Mouse (Mus musculus): ENCODE measurements at regions not wholly inside any gene's neighbourhood (a gene's known extent, or its start where the extent isn't known, plus 50 kb on each side); places are given as distances from the start of the nearest gene placed in this dataset.

- Histone ChIP-seq H3K9ac (no peak overlapping the region), H3K36me3 (no peaks in the 10 kb centered on the region), H3K27ac (no peak overlapping the region), H3K4me2 (no peak overlapping the region), H3K4me1 (0 out of 2 replicates have a peak, but pooled peaks cover 4% of the 10 kb centered on the region), H3K4me3 (no peak overlapping the region), H3K9me3 (no peaks in the 10 kb centered on the region), H3K27me3 (no peaks in the 10 kb centered on the region)
- WGBS = 49% methylated on average over 2 of the region's 2 CpGs
- no peak for ATAC-seq (ENCODE audit: insufficient number of reproducible peaks, low FRiP score, low TSS enrichment, low read depth)
Measured at GRCm38 (mm10) chr1:193577821-193578220, 207.7 kb upstream of the Camk1g start.

GRCm38 (mm10) chr1:193575986-193576713 is 206.1 kb upstream of the Camk1g start:
- Histone ChIP-seq H3K4me1 (0 out of 2 replicates have a peak, but pooled peaks cover 4% of the 10 kb centered on the region), H3K4me3 (no peak overlapping the region), H3K4me2 (no peak overlapping the region), H3K36me3 (no peaks in the 10 kb centered on the region), H3K9ac (no peak overlapping the region), H3K9me3 (no peaks in the 10 kb centered on the region), H3K27ac (no peak overlapping the region), H3K27me3 (no peaks in the 10 kb centered on the region)
- peak; percentile 69; the same call in 1 of the 2 replicates for ATAC-seq (ENCODE audit: insufficient number of reproducible peaks, low FRiP score, low TSS enrichment, low read depth)
- whole genome bisulfite sequencing = 9% methylated on average over 12 of the region's 12 CpGs

GRCm38 (mm10) chr1:193572827-193573226 is 202.7 kb upstream of the Camk1g start:
- Histone ChIP-seq H3K4me3 (no peak overlapping the region), H3K4me1 (peaks cover 7% of the 10 kb centered on the region), H3K9ac (no peak overlapping the region), H3K27ac (no peak overlapping the region), H3K36me3 (no peaks in the 10 kb centered on the region), H3K4me2 (no peak overlapping the region), H3K27me3 (no peaks in the 10 kb centered on the region), H3K9me3 (no peaks in the 10 kb centered on the region)
- ATAC-seq (ENCODE audit: insufficient number of reproducible peaks, low FRiP score, low TSS enrichment, low read depth) = no peak
- 79% methylated on average over 2 of the region's 2 CpGs for WGBS

GRCm38 (mm10) chr1:193572411-193572810 is 202.3 kb upstream of the Camk1g start:
- no peaks in the 10 kb centered on the region for H3K36me3 ChIP-seq
- 90% methylated on average over 3 of the region's 3 CpGs for WGBS
- no peaks in the 10 kb centered on the region for H3K9me3 ChIP-seq
- no peaks in the 10 kb centered on the region for H3K27me3 ChIP-seq
- peaks cover 7% of the 10 kb centered on the region for H3K4me1 ChIP-seq
- H3K4me3 ChIP-seq = no peak overlapping the region
- no peak overlapping the region for H3K9ac ChIP-seq
- ATAC-seq (ENCODE audit: insufficient number of reproducible peaks, low FRiP score, low TSS enrichment, low read depth) = no peak
- H3K27ac ChIP-seq = no peak overlapping the region
- H3K4me2 ChIP-seq = no peak overlapping the region

GRCm38 (mm10) chr1:193571088-193571487 is 201.0 kb upstream of the Camk1g start:
- Histone ChIP-seq H3K4me2 (no peak overlapping the region), H3K4me3 (no peak overlapping the region), H3K4me1 (peaks cover 7% of the 10 kb centered on the region), H3K9ac (no peak overlapping the region), H3K27me3 (no peaks in the 10 kb centered on the region), H3K36me3 (no peaks in the 10 kb centered on the region), H3K27ac (no peak overlapping the region), H3K9me3 (no peaks in the 10 kb centered on the region)
- ATAC-seq (ENCODE audit: insufficient number of reproducible peaks, low FRiP score, low TSS enrichment, low read depth) = no peak

- Histone ChIP-seq H3K27ac (peak overlapping the region; percentile 57), H3K4me1 (peaks cover 22% of the 10 kb centered on the region), H3K36me3 (no peaks in the 10 kb centered on the region), H3K27me3 (no peaks in the 10 kb centered on the region), H3K9ac (no peak overlapping the region), H3K4me3 (no peak overlapping the region), H3K9me3 (no peaks in the 10 kb centered on the region), H3K4me2 (no peak overlapping the region)
- WGBS = 24% methylated on average over 4 of the region's 4 CpGs
- no peak for ATAC-seq (ENCODE audit: insufficient number of reproducible peaks, low FRiP score, low TSS enrichment, low read depth)
Measured at GRCm38 (mm10) chr1:193568586-193569174, 198.6 kb upstream of the Camk1g start.

GRCm38 (mm10) chr1:193567217-193567616 is 197.1 kb upstream of the Camk1g start:
- Histone ChIP-seq H3K36me3 (no peaks in the 10 kb centered on the region), H3K9ac (no peak overlapping the region), H3K27ac (no peak overlapping the region), H3K4me1 (peaks cover 22% of the 10 kb centered on the region), H3K4me2 (no peak overlapping the region), H3K27me3 (no peaks in the 10 kb centered on the region), H3K4me3 (no peak overlapping the region), H3K9me3 (no peaks in the 10 kb centered on the region)
- WGBS = 60% methylated on average over 1 of the region's 1 CpGs
- no peak for ATAC-seq (ENCODE audit: insufficient number of reproducible peaks, low FRiP score, low TSS enrichment, low read depth)

- peak overlapping the region; percentile 72 for H3K27ac ChIP-seq
- WGBS = 37% methylated on average over 3 of the region's 3 CpGs
- no peaks in the 10 kb centered on the region for H3K27me3 ChIP-seq
- peak; percentile 72; the same call in 1 of the 2 replicates for ATAC-seq (ENCODE audit: insufficient number of reproducible peaks, low FRiP score, low TSS enrichment, low read depth)
- no peak overlapping the region for H3K9ac ChIP-seq
- no peaks in the 10 kb centered on the region for H3K9me3 ChIP-seq
- H3K4me2 ChIP-seq = no peak overlapping the region
- H3K4me3 ChIP-seq = no peak overlapping the region
- H3K36me3 ChIP-seq = no peaks in the 10 kb centered on the region
- peaks cover 22% of the 10 kb centered on the region for H3K4me1 ChIP-seq
Measured at GRCm38 (mm10) chr1:193564225-193564624, 194.1 kb upstream of the Camk1g start.

GRCm38 (mm10) chr1:193562242-193562641 is 192.1 kb upstream of the Camk1g start:
- WGBS = 73% methylated on average over 2 of the region's 2 CpGs
- no peak for ATAC-seq (ENCODE audit: insufficient number of reproducible peaks, low FRiP score, low TSS enrichment, low read depth)
- H3K4me2 ChIP-seq = no peak overlapping the region

GRCm38 (mm10) chr1:193558122-193558521 is 188.0 kb upstream of the Camk1g start:
- H3K4me3 ChIP-seq = no peak overlapping the region
- no peaks in the 10 kb centered on the region for H3K36me3 ChIP-seq
- H3K27me3 ChIP-seq = no peaks in the 10 kb centered on the region
- H3K4me2 ChIP-seq = no peak overlapping the region
- peak overlapping the region; percentile 11; the same call in 1 of the 2 replicates for H3K27ac ChIP-seq
- H3K9ac ChIP-seq = no peak overlapping the region
- no peak for ATAC-seq (ENCODE audit: insufficient number of reproducible peaks, low FRiP score, low TSS enrichment, low read depth)
- 22% methylated on average over 4 of the region's 4 CpGs for WGBS
- H3K4me1 ChIP-seq = 0 out of 2 replicates have a peak, but pooled peaks cover 3% of the 10 kb centered on the region
- H3K9me3 ChIP-seq = no peaks in the 10 kb centered on the region

More at GRCm38 (mm10) chr1:193562242-193562641, 192.1 kb upstream of the Camk1g start:
- H3K4me3 ChIP-seq = no peak overlapping the region
- no peaks in the 10 kb centered on the region for H3K27me3 ChIP-seq
- H3K9me3 ChIP-seq = no peaks in the 10 kb centered on the region
- no peak overlapping the region for H3K9ac ChIP-seq
- no peak overlapping the region for H3K27ac ChIP-seq
- H3K4me1 ChIP-seq = peaks cover 15% of the 10 kb centered on the region; the same call in 1 of the 2 replicates
- H3K36me3 ChIP-seq = no peaks in the 10 kb centered on the region

GRCm38 (mm10) chr1:193554731-193555130 is 184.6 kb upstream of the Camk1g start:
- no peaks in the 10 kb centered on the region for H3K36me3 ChIP-seq
- H3K4me2 ChIP-seq = no peak overlapping the region
- no peak for ATAC-seq (ENCODE audit: insufficient number of reproducible peaks, low FRiP score, low TSS enrichment, low read depth)
- no peak overlapping the region for H3K4me3 ChIP-seq
- no peak overlapping the region for H3K27ac ChIP-seq
- 0 out of 2 replicates have a peak, but pooled peaks cover 3% of the 10 kb centered on the region for H3K4me1 ChIP-seq
- H3K27me3 ChIP-seq = no peaks in the 10 kb centered on the region
- WGBS = 83% methylated on average over 3 of the region's 3 CpGs
- no peak overlapping the region for H3K9ac ChIP-seq
- H3K9me3 ChIP-seq = no peaks in the 10 kb centered on the region

- 53% methylated on average over 2 of the region's 2 CpGs for WGBS
- no peak overlapping the region for H3K9ac ChIP-seq
- no peak overlapping the region for H3K4me2 ChIP-seq
- no peak overlapping the region for H3K27ac ChIP-seq
- H3K27me3 ChIP-seq = no peaks in the 10 kb centered on the region
- no peaks in the 10 kb centered on the region for H3K9me3 ChIP-seq
- H3K4me3 ChIP-seq = no peak overlapping the region
- H3K36me3 ChIP-seq = no peaks in the 10 kb centered on the region
- H3K4me1 ChIP-seq = 0 out of 2 replicates have a peak, but pooled peaks cover 3% of the 10 kb centered on the region
- no peak for ATAC-seq (ENCODE audit: insufficient number of reproducible peaks, low FRiP score, low TSS enrichment, low read depth)
Measured at GRCm38 (mm10) chr1:193552348-193552747, 182.2 kb upstream of the Camk1g start.
